Mouse (Mus musculus): ENCODE data around the gene Dock1. TPM values are rescaled to one million over a fixed set of nuclear protein-coding genes. Genes with fewer than 3 reads are reported as not detected.

Dock1 gene
- polyA plus RNA-seq, 1 experiment from 2014 or later, result 25.0 TPM

- ATAC-seq (ENCODE audit: low FRiP score), result no peak
- no peaks in the 10 kb centered on the region for H3K9me3 ChIP-seq (ENCODE audit: control insufficient read depth, low read length)
- no peak overlapping the region for H3K4me2 ChIP-seq (replicated peaks; ENCODE audit: low read depth, low read length)
- H3K4me3 ChIP-seq (ENCODE audit: low read depth, low read length), result no peak overlapping the region
- H3K27me3 ChIP-seq (ENCODE audit: control insufficient read depth, insufficient read depth, low read length), result no peaks in the 10 kb centered on the region
- H3K9ac ChIP-seq (ENCODE audit: low read depth, low read length), result no peak overlapping the region
- no peaks in the 10 kb centered on the region for H3K4me1 ChIP-seq (replicated peaks; ENCODE audit: control insufficient read depth, insufficient read depth, low read length)
- no peaks in the 10 kb centered on the region for H3K36me3 ChIP-seq (ENCODE audit: control insufficient read depth, insufficient read depth, low read length)
- no peak overlapping the region for H3K27ac ChIP-seq (ENCODE audit: low read depth, low read length)
- DNase-seq (ENCODE audit: low spot score), result peak; percentile 14
- 87% methylated on average over 7 of the region's 7 CpGs for WGBS
These were observed 275.7 kb downstream of the Dock1 start for GRCm38 (mm10) chr7:134945925-134946716.

GRCm38 (mm10) chr7:134959086-134959485 lies 288.6 kb downstream of the Dock1 start:
- Histone ChIP-seq H3K4me1 (replicated peaks; ENCODE audit: control insufficient read depth, insufficient read depth, low read length) (no peaks in the 10 kb centered on the region), H3K27me3 (ENCODE audit: control insufficient read depth, insufficient read depth, low read length) (no peaks in the 10 kb centered on the region), H3K36me3 (ENCODE audit: control insufficient read depth, insufficient read depth, low read length) (no peaks in the 10 kb centered on the region), H3K9ac (ENCODE audit: low read depth, low read length) (no peak overlapping the region), H3K4me3 (ENCODE audit: low read depth, low read length) (no peak overlapping the region), H3K27ac (ENCODE audit: low read depth, low read length) (no peak overlapping the region), H3K9me3 (ENCODE audit: control insufficient read depth, low read length) (no peaks in the 10 kb centered on the region), H3K4me2 (replicated peaks; ENCODE audit: low read depth, low read length) (no peak overlapping the region)
- DNase-seq (ENCODE audit: low spot score), result no peak
- 94% methylated on average over 6 of the region's 6 CpGs for WGBS
- ATAC-seq (ENCODE audit: low FRiP score), result no peak

GRCm38 (mm10) chr7:134960871-134961270 lies 290.4 kb downstream of the Dock1 start:
- Histone ChIP-seq H3K36me3 (ENCODE audit: control insufficient read depth, insufficient read depth, low read length) (no peaks in the 10 kb centered on the region), H3K9ac (ENCODE audit: low read depth, low read length) (no peak overlapping the region), H3K4me3 (ENCODE audit: low read depth, low read length) (no peak overlapping the region), H3K27ac (ENCODE audit: low read depth, low read length) (no peak overlapping the region), H3K27me3 (ENCODE audit: control insufficient read depth, insufficient read depth, low read length) (no peaks in the 10 kb centered on the region), H3K4me2 (replicated peaks; ENCODE audit: low read depth, low read length) (no peak overlapping the region), H3K4me1 (replicated peaks; ENCODE audit: control insufficient read depth, insufficient read depth, low read length) (no peaks in the 10 kb centered on the region), H3K9me3 (ENCODE audit: control insufficient read depth, low read length) (no peaks in the 10 kb centered on the region)
- 68% methylated on average over 4 of the region's 4 CpGs for WGBS
- ATAC-seq (ENCODE audit: low FRiP score), result no peak
- DNase-seq (ENCODE audit: low spot score), result peak; percentile 18

GRCm38 (mm10) chr7:134961608-134962007 lies 291.2 kb downstream of the Dock1 start:
- H3K9me3 ChIP-seq (ENCODE audit: control insufficient read depth, low read length), result no peaks in the 10 kb centered on the region
- 80% methylated on average over 2 of the region's 2 CpGs for WGBS
- H3K4me1 ChIP-seq (replicated peaks; ENCODE audit: control insufficient read depth, insufficient read depth, low read length), result no peaks in the 10 kb centered on the region
- no peak for DNase-seq (ENCODE audit: low spot score)
- H3K27me3 ChIP-seq (ENCODE audit: control insufficient read depth, insufficient read depth, low read length), result no peaks in the 10 kb centered on the region
- H3K4me2 ChIP-seq (replicated peaks; ENCODE audit: low read depth, low read length), result no peak overlapping the region
- H3K4me3 ChIP-seq (ENCODE audit: low read depth, low read length), result no peak overlapping the region
- H3K27ac ChIP-seq (ENCODE audit: low read depth, low read length), result no peak overlapping the region
- H3K36me3 ChIP-seq (ENCODE audit: control insufficient read depth, insufficient read depth, low read length), result no peaks in the 10 kb centered on the region
- H3K9ac ChIP-seq (ENCODE audit: low read depth, low read length), result no peak overlapping the region
- no peak for ATAC-seq (ENCODE audit: low FRiP score)

- no peak overlapping the region for H3K4me3 ChIP-seq (ENCODE audit: low read depth, low read length)
- no peaks in the 10 kb centered on the region for H3K9me3 ChIP-seq (ENCODE audit: control insufficient read depth, low read length)
- no peaks in the 10 kb centered on the region for H3K4me1 ChIP-seq (replicated peaks; ENCODE audit: control insufficient read depth, insufficient read depth, low read length)
- H3K27me3 ChIP-seq (ENCODE audit: control insufficient read depth, insufficient read depth, low read length), result no peaks in the 10 kb centered on the region
- ATAC-seq (ENCODE audit: low FRiP score) (no peak), DNase-seq (ENCODE audit: low spot score) (no peak)
- 90% methylated on average over 3 of the region's 3 CpGs for WGBS
- no peak overlapping the region for H3K27ac ChIP-seq (ENCODE audit: low read depth, low read length)
- no peak overlapping the region for H3K9ac ChIP-seq (ENCODE audit: low read depth, low read length)
- H3K36me3 ChIP-seq (ENCODE audit: control insufficient read depth, insufficient read depth, low read length), result no peaks in the 10 kb centered on the region
- H3K4me2 ChIP-seq (replicated peaks; ENCODE audit: low read depth, low read length), result no peak overlapping the region
These were observed 319.8 kb downstream of the Dock1 start for GRCm38 (mm10) chr7:134990244-134990643.

- no peak overlapping the region for H3K4me2 ChIP-seq (replicated peaks; ENCODE audit: low read depth, low read length)
- DNase-seq (ENCODE audit: low spot score) (no peak), ATAC-seq (ENCODE audit: low FRiP score) (no peak)
- H3K4me1 ChIP-seq (replicated peaks; ENCODE audit: control insufficient read depth, insufficient read depth, low read length), result no peaks in the 10 kb centered on the region
- H3K36me3 ChIP-seq (ENCODE audit: control insufficient read depth, insufficient read depth, low read length), result no peaks in the 10 kb centered on the region
- no peaks in the 10 kb centered on the region for H3K9me3 ChIP-seq (ENCODE audit: control insufficient read depth, low read length)
- H3K4me3 ChIP-seq (ENCODE audit: low read depth, low read length), result no peak overlapping the region
- H3K9ac ChIP-seq (ENCODE audit: low read depth, low read length), result no peak overlapping the region
- H3K27ac ChIP-seq (ENCODE audit: low read depth, low read length), result no peak overlapping the region
- 94% methylated on average over 2 of the region's 2 CpGs for WGBS
- H3K27me3 ChIP-seq (ENCODE audit: control insufficient read depth, insufficient read depth, low read length), result no peaks in the 10 kb centered on the region
These were observed 320.5 kb downstream of the Dock1 start for GRCm38 (mm10) chr7:134990911-134991310.

- DNase-seq (ENCODE audit: low spot score), result no peak
- 81% methylated on average over 5 of the region's 5 CpGs for WGBS
These were observed 324.5 kb downstream of the Dock1 start for GRCm38 (mm10) chr7:134994983-134995382.

GRCm38 (mm10) chr7:135002216-135002615 lies 331.8 kb downstream of the Dock1 start:
- Histone ChIP-seq H3K4me3 (ENCODE audit: low read depth, low read length) (no peak overlapping the region), H3K27ac (ENCODE audit: low read depth, low read length) (no peak overlapping the region), H3K9ac (ENCODE audit: low read depth, low read length) (no peak overlapping the region), H3K9me3 (ENCODE audit: control insufficient read depth, low read length) (no peaks in the 10 kb centered on the region), H3K4me2 (replicated peaks; ENCODE audit: low read depth, low read length) (no peak overlapping the region), H3K4me1 (replicated peaks; ENCODE audit: control insufficient read depth, insufficient read depth, low read length) (no peaks in the 10 kb centered on the region), H3K36me3 (ENCODE audit: control insufficient read depth, insufficient read depth, low read length) (no peaks in the 10 kb centered on the region), H3K27me3 (ENCODE audit: control insufficient read depth, insufficient read depth, low read length) (no peaks in the 10 kb centered on the region)
- 100% methylated on average over 1 of the region's 1 CpGs for WGBS
- ATAC-seq (ENCODE audit: low FRiP score) (no peak), DNase-seq (ENCODE audit: low spot score) (no peak)

More at GRCm38 (mm10) chr7:134994983-134995382, 324.5 kb downstream of the Dock1 start:
- Histone ChIP-seq H3K4me1 (replicated peaks; ENCODE audit: control insufficient read depth, insufficient read depth, low read length) (no peaks in the 10 kb centered on the region), H3K27me3 (ENCODE audit: control insufficient read depth, insufficient read depth, low read length) (no peaks in the 10 kb centered on the region), H3K27ac (ENCODE audit: low read depth, low read length) (no peak overlapping the region), H3K9ac (ENCODE audit: low read depth, low read length) (no peak overlapping the region), H3K4me2 (replicated peaks; ENCODE audit: low read depth, low read length) (no peak overlapping the region), H3K4me3 (ENCODE audit: low read depth, low read length) (no peak overlapping the region), H3K36me3 (ENCODE audit: control insufficient read depth, insufficient read depth, low read length) (no peaks in the 10 kb centered on the region), H3K9me3 (ENCODE audit: control insufficient read depth, low read length) (no peaks in the 10 kb centered on the region)
- ATAC-seq (ENCODE audit: low FRiP score), result no peak

- H3K4me3 ChIP-seq (ENCODE audit: low read depth, low read length), result no peak overlapping the region
- H3K4me1 ChIP-seq (replicated peaks; ENCODE audit: control insufficient read depth, insufficient read depth, low read length), result no peaks in the 10 kb centered on the region
- WGBS, result 85% methylated on average over 9 of the region's 9 CpGs
These were observed 332.4 kb downstream of the Dock1 start for GRCm38 (mm10) chr7:135002891-135003290.

More at GRCm38 (mm10) chr7:135002891-135003290, 332.4 kb downstream of the Dock1 start:
- Histone ChIP-seq H3K9ac (ENCODE audit: low read depth, low read length) (no peak overlapping the region), H3K9me3 (ENCODE audit: control insufficient read depth, low read length) (no peaks in the 10 kb centered on the region), H3K27ac (ENCODE audit: low read depth, low read length) (no peak overlapping the region), H3K4me2 (replicated peaks; ENCODE audit: low read depth, low read length) (no peak overlapping the region), H3K27me3 (ENCODE audit: control insufficient read depth, insufficient read depth, low read length) (no peaks in the 10 kb centered on the region), H3K36me3 (ENCODE audit: control insufficient read depth, insufficient read depth, low read length) (no peaks in the 10 kb centered on the region)
- no peak for DNase-seq (ENCODE audit: low spot score)
- ATAC-seq (ENCODE audit: low FRiP score), result no peak

Measured in hindbrain, embryonic 11.5 days (tissue).